Mouse (Mus musculus) adipose tissue, adult 10 weeks (tissue): ENCODE measurements around the gene Apom. TPM values are rescaled to one million over a fixed set of nuclear protein-coding genes. Genes with fewer than 3 reads are reported as not detected.

ENCODE experiments used
- polyA plus RNA-seq: library from polyadenylated mRNA; stranded (reverse); fragments of 350-450 nt; fragmentation: Illumina TruSeq; extraction: RNeasy Lipid Tissue Mini Kit (QIAGEN cat#74804); gene quantifications from one replicate; pipeline ENCODE4 v1.2.3, GENCODE M21; 2014; ENCODE audit warnings: low read depth, low replicate concordance

The Apom gene
- not detected for polyA plus RNA-seq

GRCm38 (mm10) chr17:35131500-35132173 lies at the start of gene Apom:
TSS of gene Apom (minus strand) at chr17:35132050.

DNA sequence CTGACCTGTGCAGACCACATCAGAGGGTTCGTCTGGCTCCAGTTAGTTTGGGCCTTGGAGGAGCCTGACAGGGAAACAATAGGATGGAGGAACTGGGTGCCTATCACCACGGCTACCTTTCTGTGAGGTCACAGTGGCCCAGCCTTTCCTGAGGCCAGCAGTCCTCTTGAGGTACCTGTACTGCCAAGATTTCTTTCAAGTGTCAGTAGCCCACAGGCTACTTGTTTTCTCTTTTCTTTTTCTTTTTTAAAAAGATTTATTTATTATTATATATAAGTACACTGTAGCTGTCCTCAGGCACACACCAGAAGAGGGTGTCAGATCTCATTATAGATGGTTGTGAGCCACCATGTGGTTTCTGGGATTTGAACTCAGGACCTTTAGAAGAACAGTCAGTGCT lies 44.1 kb upstream of the Apom start, which contains the start of gene Aif1:
TSS of gene Aif1 (minus strand) at position 101 of the 400 bp plus-strand sequence.

DNA sequence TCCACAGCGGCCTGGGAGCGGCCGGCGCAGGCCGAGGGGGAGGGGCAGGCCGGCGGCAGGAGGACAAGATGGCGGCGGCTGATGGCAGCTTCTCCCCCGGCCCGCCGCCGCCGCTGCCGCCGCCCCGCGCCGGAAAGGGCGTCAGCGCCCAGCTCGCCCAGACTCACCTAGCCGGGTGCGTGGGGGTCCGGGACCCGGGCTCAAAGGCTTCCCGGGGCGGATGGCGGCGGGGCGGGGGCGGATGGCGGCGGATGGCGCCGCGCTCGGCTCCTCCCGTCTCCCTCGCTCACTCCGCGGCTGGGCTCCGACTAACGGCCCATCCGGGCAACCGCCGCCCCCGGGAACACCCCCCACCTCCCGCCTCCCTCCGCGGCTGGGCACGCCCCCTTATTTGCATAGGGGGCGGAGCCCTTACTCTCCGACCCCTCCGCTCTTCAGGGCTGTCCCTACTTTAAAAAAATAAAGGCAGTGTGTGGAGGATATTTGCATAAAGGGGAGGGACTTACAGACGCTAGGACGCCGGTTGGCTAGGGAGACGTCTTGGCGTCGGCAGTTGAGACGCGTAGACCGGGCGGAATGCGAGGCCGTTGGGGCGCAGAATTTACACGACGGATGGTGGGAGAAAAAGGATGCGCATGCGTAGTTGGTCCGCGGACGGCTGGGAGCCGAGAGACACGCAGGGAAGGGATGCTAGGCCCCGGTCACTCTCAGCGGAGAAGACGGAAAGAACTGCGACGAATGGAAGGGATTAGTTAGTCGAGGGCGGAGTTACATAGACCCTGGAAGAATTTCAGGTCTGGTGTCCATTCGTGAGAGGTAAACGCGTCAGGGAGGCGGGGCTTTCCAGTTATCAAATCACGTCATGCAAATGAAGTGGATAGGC lies 33.0 kb upstream of the Apom start, which contains the start of gene Prrc2a:
TSS of gene Prrc2a (minus strand) at position 330 of the 883 bp plus-strand sequence.

GRCm38 (mm10) chr17:35134801-35135590 lies 3.1 kb upstream of the Apom start, which contains the start of gene Bag6:
TSS of gene Bag6 (plus strand) at chr17:35135178.

GRCm38 (mm10) chr17:35126206-35126611 lies 5.6 kb downstream of the Apom start, which contains the start of gene D17H6S53E:
TSS of gene D17H6S53E (plus strand) at chr17:35126373.

GRCm38 (mm10) chr17:35121871-35122303 lies 10.0 kb downstream of the Apom start, which contains the start of gene Csnk2b:
TSS of gene Csnk2b (minus strand) at chr17:35122053.

GRCm38 (mm10) chr17:35121143-35121799 lies 10.6 kb downstream of the Apom start, which contains the start of gene Gpank1:
TSS of gene Gpank1 (plus strand) at chr17:35121455.

GRCm38 (mm10) chr17:35115046-35116019 lies 16.5 kb downstream of the Apom start, which contains the start of gene Ly6g5b:
TSS of gene Ly6g5b (minus strand) at chr17:35115428.

DNA sequence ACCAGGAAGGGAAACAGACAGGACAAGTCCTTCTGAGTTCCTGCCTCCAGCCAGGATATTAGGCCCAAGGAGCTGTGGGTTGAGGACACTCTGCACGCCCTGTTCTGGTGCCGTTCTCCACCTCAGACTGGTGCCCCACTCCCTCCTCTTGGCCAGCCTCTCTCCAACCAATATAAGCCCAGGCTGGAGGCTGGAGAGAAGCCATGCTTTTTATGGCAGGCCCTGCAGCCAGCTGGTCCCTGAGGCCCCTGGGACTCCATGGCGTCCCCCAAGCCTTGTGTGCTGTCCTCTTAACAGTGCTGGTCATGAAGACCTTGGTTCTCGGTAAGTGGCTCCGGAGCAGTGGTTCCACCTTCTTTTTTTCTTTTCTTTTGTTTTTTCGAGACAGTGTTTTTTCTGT lies 23.8 kb downstream of the Apom start, which contains the start of gene Ly6g5c:
TSS of gene Ly6g5c (plus strand) at position 183 of the 400 bp plus-strand sequence.

DNA sequence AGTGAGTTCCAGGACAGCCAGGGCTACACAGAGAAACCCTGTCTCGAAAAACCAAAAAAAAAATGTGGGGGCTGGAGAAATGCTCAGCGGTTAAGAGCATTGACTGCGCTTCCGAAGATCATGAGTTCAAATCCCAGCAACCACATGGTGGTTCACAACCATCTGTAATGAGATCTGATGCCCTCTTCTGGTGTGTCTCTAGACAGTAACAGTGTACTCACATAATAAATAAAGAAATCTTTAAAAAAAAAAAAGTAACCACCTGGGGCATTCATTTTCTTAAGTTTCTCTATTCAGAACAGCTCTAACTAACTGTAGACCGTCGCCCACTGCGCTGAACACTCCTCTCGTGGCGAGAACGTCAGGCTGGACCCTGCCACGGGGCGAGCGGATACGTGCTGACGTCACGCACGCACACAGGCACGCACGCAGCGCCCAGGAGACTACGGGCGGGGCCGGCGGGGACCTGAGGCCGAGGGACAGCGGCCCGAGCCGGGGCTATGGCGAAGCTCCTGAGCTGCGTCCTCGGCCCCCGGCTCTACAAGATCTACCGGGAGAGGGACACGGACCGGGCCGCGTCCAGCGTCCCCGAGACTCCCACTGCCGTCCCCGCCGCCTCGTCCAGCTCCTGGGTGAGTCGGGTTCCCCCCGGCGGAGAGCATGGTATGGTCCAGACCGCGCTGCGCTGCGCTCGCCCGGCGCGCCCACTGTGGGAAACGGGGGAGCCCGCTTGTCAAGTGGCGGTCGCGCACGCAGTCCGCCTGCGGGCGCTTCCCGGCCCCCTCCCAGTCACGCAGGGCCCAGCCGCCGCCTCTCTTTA lies 42.8 kb downstream of the Apom start, which contains the start of gene Abhd16a:
TSS of gene Abhd16a (plus strand) at position 439 of the 820 bp plus-strand sequence.

DNA sequence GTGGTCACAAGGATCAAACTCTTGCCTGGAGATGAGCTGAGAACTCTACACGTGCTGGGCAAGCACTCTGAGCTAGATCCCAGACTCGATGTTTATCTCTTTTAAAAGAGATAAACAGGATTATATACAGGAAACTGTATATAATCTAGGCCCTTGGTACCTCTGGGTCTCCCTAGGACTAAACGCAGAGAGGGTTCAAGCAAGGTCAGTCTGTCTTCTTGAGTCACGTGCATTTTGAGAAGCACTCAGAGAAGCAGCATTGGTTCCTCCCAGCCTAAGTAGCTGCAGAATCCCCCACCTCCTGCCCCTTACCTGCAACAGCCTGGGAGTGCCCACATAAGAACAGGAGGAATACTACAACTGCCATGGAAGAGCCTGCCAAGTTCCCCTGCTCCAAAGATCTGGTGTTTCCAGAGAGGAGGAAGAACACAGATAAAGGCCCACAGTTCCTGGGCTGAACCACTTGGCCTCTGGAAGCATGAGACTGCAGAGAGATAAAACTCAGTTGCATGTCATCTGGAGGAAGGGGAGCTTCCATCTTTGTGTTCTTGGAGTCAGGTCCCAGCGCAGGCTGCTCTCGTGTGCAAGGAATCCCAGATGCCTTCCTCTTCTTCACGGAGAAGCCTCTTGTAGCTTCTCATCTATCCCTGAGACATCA lies 46.5 kb downstream of the Apom start, which contains the start of gene Ly6g6f:
TSS of gene Ly6g6f (minus strand) at position 403 of the 658 bp plus-strand sequence.

Other genes starting within 250 kb of the Apom start
- 104 TPM for gene C2, start 233.8 kb downstream of the Apom start, polyA plus RNA-seq
- gene Ehmt2, start 233.6 kb downstream of the Apom start, polyA plus RNA-seq, result 113 TPM
- 39.3 TPM for gene Slc44a4, start 217.6 kb downstream of the Apom start, polyA plus RNA-seq
- gene Neu1, start 200.8 kb downstream of the Apom start, polyA plus RNA-seq, result 81.9 TPM
- 47.9 TPM for gene Hspa1b, start 172.8 kb downstream of the Apom start, polyA plus RNA-seq
- gene Gm20481, start 162.1 kb downstream of the Apom start, polyA plus RNA-seq, result not detected
- 24.3 TPM for gene Hspa1a, start 159.9 kb downstream of the Apom start, polyA plus RNA-seq
- gene Hspa1l, start 159.3 kb downstream of the Apom start, polyA plus RNA-seq, result 12.0 TPM
- gene Lsm2, start 150.2 kb downstream of the Apom start, polyA plus RNA-seq, result 23.4 TPM
- gene Vars, start 131.1 kb downstream of the Apom start, polyA plus RNA-seq, result 62.8 TPM
- gene Vwa7, start 115.5 kb downstream of the Apom start, polyA plus RNA-seq, result 0.96 TPM
- gene Sapcd1, start 104.0 kb downstream of the Apom start, polyA plus RNA-seq, result 2.9 TPM
- 4.2 TPM for gene Msh5, start 85.3 kb downstream of the Apom start, polyA plus RNA-seq
- 127 TPM for gene Clic1, start 82.1 kb downstream of the Apom start, polyA plus RNA-seq
- gene Ddah2, start 73.0 kb downstream of the Apom start, polyA plus RNA-seq, result 43.7 TPM
- 2.2 TPM for gene Ly6g6c, start 66.7 kb downstream of the Apom start, polyA plus RNA-seq
- 2.4 TPM for gene Mpig6b, start 65.9 kb downstream of the Apom start, polyA plus RNA-seq
- 8.2 TPM for gene Ly6g6e, start 55.1 kb downstream of the Apom start, polyA plus RNA-seq
- 14.6 TPM for gene Ly6g6d, start 54.0 kb downstream of the Apom start, polyA plus RNA-seq
- not detected for gene Ly6g6f, start 46.4 kb downstream of the Apom start, polyA plus RNA-seq
- 106 TPM for gene Abhd16a, start 42.8 kb downstream of the Apom start, polyA plus RNA-seq
- 1,353 TPM for gene Ly6g5c, start 23.8 kb downstream of the Apom start, polyA plus RNA-seq
- 1,252 TPM for gene Ly6g5b, start 16.6 kb downstream of the Apom start, polyA plus RNA-seq
- 14.5 TPM for gene Gpank1, start 10.6 kb downstream of the Apom start, polyA plus RNA-seq
- 234 TPM for gene Csnk2b, start 10.0 kb downstream of the Apom start, polyA plus RNA-seq
- 15.2 TPM for gene D17H6S53E, start 5.7 kb downstream of the Apom start, polyA plus RNA-seq
- 130 TPM for gene Bag6, start 3.1 kb upstream of the Apom start, polyA plus RNA-seq
- 229 TPM for gene Prrc2a, start 32.8 kb upstream of the Apom start, polyA plus RNA-seq
- gene Aif1, start 44.0 kb upstream of the Apom start, polyA plus RNA-seq, result 21.1 TPM
- gene Lst1, start 56.4 kb upstream of the Apom start, polyA plus RNA-seq, result 11.5 TPM
- gene Ltb, start 62.4 kb upstream of the Apom start, polyA plus RNA-seq, result 1.9 TPM
- gene Tnf, start 70.0 kb upstream of the Apom start, polyA plus RNA-seq, result 0.61 TPM
- gene Lta, start 73.3 kb upstream of the Apom start, polyA plus RNA-seq, result not detected
- gene Gm16181, start 88.8 kb upstream of the Apom start, polyA plus RNA-seq, result 1.2 TPM
- gene Atp6v1g2, start 101.6 kb upstream of the Apom start, polyA plus RNA-seq, result 22.6 TPM
- 16.9 TPM for gene Nfkbil1, start 103.7 kb upstream of the Apom start, polyA plus RNA-seq
- gene Ddx39b, start 109.7 kb upstream of the Apom start, polyA plus RNA-seq, result 177 TPM
- 739 TPM for gene H2-D1, start 130.7 kb upstream of the Apom start, polyA plus RNA-seq
- gene H2-Q1, start 188.4 kb upstream of the Apom start, polyA plus RNA-seq, result not detected
- 3.6 TPM for gene H2-Q2, start 210.2 kb upstream of the Apom start, polyA plus RNA-seq
- gene H2-Q4, start 247.6 kb upstream of the Apom start, polyA plus RNA-seq, result 52.9 TPM